Mouse (Mus musculus): ENCODE data around the gene Tubb1.

The Tubb1 gene

DNA sequence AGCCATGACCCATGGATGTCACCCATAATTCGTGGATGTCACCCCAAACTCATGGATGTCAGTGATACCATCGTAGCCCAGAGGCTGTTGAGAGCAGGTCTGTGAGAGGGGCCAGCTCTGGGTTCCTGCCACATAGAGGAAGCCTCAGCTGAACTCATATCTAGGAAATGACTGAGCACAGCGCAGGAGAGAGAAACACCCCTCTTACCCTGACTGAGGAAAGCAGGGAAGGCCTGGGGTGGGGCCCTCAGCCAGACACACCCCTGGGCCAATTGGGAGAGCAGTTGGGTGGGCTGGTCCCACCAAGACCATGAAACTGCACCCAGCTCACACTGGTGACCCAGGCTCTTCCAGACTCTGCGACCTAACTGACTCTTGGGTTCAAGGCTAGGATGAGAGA lies at the start of gene Tubb1:
TSS of gene Tubb1 (plus strand) at position 343 of the 400 bp plus-strand sequence.
- no peak for DNase-seq

- no peak for DNase-seq
Measured at GRCm38 (mm10) chr2:174410222-174410621, 40.3 kb upstream of the Tubb1 start.

DNA sequence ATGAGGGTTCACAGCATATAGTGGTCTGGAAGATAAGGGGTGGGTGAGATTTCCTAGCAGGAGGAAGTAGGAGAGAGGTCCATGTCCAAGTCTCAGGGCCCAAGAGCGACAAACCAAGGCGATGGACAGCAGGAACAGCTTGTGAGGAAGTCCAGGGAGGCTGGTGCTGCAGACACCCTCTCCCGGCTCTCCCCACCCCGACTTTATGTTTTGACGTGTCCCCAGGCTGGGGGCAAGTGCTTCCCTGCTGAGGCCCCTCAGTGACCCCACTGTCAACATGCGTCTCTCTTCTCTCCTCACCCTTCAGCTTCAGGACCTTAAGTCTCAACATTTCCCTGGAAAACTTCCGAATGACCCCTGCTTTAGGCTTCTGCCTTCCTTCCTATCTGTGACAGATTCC lies 37.4 kb upstream of the Tubb1 start:
- no peak for DNase-seq

- DNase-seq = no peak
Measured at GRCm38 (mm10) chr2:174415001-174415730, 35.3 kb upstream of the Tubb1 start.

- DNase-seq = peak; percentile 92 to 93
Measured at GRCm38 (mm10) chr2:174415731-174416310, 34.7 kb upstream of the Tubb1 start, which contains the start of gene Nelfcd. Nelfcd (plus strand) TSS chr2:174415804.

- DNase-seq = no peak
Measured at GRCm38 (mm10) chr2:174421107-174421506, 29.4 kb upstream of the Tubb1 start.

DNA sequence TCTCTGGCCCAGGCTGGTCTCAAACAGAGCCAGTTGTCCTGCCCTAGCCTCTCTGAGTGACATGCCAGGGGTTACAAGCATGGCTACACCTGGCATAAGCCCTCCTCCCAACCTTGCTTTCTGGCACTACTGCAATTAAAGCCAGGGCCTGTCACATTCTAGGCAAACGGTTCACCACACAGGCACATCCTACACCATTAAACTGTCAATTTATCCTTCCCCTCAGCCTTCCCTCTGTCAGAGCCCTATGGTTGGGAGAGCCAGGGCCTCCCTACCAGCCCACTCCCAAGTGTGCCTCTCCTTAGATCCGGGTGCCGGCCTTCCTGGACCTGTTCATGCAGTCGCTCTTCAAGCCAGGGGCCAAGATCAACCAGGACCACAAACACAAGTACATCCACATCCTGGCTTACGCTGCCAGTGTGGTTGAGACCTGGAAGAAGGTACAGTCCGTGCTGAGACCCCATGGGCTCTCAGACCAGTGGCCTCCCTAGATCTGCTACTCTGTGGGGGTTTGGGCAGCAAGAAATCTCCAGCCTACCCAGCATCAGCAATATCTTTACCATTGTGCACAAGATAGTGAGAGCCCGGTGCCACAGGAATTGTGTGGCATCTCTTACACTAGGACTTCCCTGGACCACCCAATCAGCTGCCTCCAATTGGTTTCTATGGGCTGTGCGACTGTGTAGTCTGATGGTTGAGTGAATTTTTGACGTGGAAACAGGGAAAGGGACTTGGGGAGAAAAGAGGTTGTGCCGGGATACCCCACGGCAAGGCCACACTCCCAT lies 26.0 kb upstream of the Tubb1 start:
- DNase-seq = no peak

DNA sequence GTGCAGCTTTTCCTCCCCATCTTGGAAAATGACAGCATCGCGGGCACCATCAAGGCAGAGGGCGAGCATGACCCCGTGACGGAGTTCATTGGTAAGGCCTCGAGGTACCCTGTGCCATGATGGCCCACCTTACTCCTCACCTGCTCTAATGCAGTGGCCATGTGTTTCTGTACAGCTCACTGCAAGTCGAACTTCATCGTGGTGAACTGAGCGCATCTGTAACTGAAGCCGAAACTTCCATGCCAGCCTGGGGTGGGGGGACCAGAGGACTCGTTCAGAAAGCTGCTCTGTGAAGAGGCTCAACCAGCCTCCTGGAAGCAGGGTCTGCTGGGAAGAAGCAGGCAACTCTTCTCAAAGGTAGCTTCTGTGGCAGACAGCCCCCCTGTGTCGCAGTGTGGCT lies 23.6 kb upstream of the Tubb1 start:
- no peak for DNase-seq

- no peak for DNase-seq
Measured at GRCm38 (mm10) chr2:174428076-174428835, 22.2 kb upstream of the Tubb1 start.

DNA sequence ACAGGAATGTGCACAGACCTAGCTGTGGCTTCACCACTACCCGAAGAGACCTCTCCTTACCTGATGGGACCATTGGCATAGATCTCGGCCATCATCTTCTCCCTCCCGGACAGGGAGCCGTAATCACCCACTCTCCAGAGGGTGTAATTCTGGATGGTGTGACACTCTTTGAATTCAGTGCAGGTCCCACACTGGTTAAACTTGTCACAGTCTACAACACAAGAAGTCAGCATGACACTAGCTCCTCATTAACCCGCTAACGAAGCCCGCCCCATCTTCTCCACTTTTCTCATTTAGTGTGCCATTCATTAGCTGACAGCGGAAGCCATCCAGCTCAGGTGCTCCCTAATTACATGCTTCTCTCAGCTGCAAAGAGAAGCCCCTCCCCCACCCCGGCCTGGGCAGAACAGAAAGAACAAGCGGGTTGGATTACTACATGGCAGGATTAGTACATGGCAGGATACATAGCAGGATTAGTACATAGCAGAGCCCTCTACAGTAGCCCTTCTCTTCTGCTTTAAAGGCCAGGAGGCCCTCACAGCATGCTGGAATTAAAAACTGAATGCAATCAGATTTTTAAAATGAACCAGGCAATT lies 21.4 kb upstream of the Tubb1 start:
- DNase-seq = no peak

GRCm38 (mm10) chr2:174434943-174435342 lies 15.6 kb upstream of the Tubb1 start:
- DNase-seq = no peak

DNA sequence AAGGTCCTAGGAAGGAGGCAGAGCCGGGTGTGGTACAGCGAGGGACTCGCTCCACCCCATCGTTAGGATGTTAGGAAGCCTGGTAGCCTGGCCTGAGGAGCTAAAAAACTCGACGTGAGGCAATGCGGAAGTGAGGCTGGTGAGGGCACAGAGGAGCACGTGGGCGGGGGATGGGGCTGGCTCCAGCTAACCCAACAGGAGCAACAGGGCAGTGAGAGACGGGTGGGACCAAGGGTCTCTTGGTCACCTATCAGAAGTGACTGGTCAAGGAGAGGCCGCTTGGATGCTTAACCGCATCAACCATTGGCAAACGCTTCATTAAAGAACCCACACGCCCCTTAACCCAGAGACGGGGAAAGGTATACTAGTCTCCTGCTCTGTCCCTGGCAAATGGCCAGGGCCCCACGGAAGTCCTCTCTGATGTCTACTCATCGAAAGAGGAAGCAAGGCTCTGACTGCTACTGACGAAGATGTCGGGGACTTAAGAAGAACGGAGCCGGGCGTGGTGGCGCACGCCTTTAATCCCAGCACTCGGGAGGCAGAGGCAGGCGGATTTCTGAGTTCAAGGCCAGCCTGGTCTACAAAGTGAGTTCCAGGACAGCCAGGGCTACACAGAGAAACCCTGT lies 14.3 kb upstream of the Tubb1 start:
- no peak for DNase-seq

DNA sequence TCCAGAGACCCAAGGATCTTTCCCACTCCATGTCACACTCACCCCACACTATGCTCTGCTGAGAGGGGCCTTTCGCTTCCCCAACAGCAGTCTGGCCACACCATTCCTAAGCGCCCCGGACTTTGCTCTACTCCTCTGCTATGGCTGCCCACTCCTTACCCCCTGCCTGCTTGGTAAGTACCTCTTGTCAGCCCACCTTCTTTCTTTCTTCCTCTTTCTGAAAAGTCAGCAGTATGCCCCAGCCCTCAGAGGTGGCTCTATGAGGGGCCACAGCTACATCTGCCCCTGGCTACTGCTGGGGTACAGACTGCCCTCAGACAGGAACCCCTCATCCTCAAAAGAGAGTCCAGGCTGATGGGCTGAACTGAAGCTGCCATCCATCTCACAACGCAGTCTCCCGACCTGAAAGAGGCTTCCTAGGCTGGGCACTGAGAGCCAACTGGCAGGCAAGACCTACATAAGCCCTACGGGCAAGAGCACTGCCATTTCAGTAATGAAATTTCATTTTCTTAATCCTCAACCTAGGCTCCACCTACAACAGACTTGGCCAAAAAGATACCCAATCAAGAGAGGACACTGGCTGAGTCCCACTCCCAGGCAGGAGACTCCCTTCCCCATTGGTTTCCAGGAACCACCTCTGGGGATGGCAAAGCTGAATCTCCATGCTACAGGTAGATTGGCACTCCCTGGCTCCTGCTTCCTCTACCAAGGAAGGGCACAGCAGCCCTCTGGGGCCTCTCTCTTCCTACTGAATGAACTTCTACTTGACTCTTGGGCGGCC lies 13.4 kb upstream of the Tubb1 start:
- no peak for DNase-seq

GRCm38 (mm10) chr2:174437697-174437982 lies 12.9 kb upstream of the Tubb1 start:
- no peak for DNase-seq

DNA sequence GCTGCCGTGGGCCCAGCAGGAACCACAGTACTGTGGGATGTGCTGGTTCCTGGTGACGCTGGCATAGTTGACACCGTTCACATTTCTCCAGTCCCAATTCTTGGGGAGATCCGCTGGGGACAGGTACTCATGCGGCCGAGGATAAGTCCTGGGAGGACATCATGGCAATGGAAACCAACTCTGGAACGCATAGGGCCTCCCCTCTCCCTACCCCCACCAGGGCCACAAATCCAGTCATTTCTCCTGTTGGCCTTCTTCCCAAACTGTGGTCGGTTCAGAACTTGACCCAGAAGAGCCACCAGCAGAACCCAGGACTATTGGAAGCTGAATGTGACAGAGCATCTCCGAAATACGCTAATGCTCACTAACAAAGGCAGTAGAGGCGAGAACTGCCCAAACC lies 12.3 kb upstream of the Tubb1 start:
- DNase-seq = no peak

DNA sequence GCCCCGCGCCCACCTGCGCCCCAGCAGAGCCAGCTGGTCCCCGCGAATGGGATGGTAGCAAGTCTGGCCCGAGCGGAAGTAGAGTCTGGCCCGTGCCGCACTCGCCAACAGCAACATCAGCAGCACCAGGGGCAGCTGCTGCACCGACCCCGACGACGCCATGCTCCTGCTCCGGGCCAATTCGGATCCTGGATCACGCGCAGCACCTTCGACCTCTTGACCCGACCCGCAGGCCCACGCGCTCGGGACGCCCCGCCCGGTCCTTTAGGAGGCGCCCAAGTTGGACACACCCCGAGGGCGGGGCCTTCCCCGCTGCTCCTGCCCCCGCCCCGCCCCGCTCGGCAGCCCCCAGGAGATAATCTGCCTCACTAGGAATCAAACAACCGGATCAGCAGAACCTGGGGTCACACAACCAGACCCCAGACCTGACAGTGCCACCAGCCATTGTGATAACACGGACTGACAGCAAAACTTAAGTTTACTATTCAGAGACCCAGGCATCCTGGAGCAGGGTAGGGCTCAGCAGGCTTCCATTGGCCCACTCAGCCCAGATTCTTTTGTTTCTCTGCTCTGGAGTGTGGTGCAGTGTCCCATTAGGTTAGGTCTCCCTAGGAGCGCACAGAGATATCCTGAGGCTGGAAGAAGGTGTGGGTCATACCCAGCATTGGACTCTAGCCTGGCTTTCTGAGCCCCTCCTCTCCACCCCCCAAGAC lies 11.6 kb upstream of the Tubb1 start, which contains the start of gene Ctsz:
TSS of gene Ctsz (minus strand) at position 303 of the 713 bp plus-strand sequence.
- DNase-seq = peak; percentile 37 to 53

- no peak for DNase-seq
Measured at GRCm38 (mm10) chr2:174439450-174439838, 11.1 kb upstream of the Tubb1 start.

DNA sequence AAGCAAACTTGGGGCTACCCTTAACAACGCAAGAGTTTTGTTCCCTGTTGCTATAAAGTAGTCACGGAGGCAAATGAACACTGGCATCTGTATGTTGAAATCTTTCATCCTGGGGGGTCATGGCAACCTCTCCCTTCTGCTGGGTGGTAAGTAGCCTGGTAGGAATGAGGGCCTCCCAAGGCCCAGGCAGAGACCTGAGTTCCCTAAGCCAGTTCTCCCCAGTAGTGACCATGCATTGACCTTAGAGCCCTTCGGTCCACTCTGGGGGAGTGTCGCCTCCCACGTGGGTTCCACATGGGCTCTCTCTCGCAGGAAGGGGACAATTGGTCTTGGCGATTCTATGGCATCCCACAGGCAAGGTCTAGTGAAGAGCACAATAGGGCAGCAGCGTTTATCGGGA lies 10.5 kb upstream of the Tubb1 start:
- DNase-seq = no peak

DNA sequence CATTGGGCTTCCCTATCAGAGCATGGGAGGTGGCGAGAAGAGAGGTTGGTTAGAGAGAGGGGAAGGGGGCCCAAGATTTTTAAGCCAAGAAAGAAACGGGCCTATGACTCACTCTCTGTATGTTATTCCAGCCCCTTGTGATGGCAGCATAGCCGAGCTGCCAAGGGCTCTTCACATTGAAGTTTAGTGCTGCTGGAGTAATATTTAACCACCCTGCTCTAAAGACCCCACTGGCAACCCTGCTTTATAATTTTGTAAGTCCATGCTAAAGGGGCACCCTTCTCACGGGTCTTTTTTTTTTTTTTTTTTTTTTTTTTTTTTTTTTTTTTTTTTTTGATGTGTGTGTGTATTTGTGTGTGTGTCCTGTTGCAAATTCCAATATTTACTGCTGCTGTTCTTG lies 8.6 kb upstream of the Tubb1 start:
- DNase-seq = no peak

DNA sequence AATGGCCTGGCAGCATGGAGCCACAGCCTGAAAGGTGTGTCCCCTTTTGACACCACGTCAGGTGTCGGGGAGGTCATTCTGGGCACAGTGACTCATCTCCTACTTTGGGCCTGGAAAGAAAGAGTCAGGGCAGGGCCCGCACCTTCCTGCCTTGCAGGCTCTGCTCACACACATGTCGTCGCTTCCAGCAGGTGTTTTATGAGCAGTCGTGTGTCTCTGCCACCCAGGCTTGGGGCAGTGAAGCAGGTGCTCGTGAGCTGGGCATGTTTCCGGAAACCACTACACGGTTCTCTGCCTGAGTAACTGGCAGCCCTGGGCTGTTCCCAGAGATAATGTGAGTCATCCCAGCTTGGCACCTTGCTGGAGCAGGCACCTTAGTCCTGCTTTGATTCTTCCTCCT lies 8.0 kb upstream of the Tubb1 start:
- no peak for DNase-seq

GRCm38 (mm10) chr2:174443046-174443445 lies 7.4 kb upstream of the Tubb1 start:
- DNase-seq = no peak

Measured in cerebellum, postnatal 36 days (tissue).